Mouse (Mus musculus) heart, adult 2 months (tissue): Measurements from ENCODE around the gene Tm6sf2. TPM values are rescaled to one million over a fixed set of nuclear protein-coding genes. Genes with fewer than 3 reads are reported as not detected.
"Not testable (repeated sequence)": the region's sequence is repeated elsewhere in the genome, so short reads cannot be mapped to it uniquely, and the experiment has no call there.

Source experiments
- DNase-seq, 2 experiments: peaks; one replicate each; pipeline ENCODE4 v3.0.0; 2021
- H3K27ac ChIP-seq: fragments of 200-600 bp; 2 replicates; pipeline ENCODE4 v1.8.1; 2022
- H3K27me3 ChIP-seq: fragments of 200-500 bp; 2 replicates; pipeline ENCODE4 v1.6.1; 2012; ENCODE audit warnings: mild to moderate bottlenecking, low read length, inconsistent platforms, mixed read lengths; ENCODE audit not compliant: control insufficient read depth, insufficient read depth
- H3K36me3 ChIP-seq: fragments of 200-500 bp; 2 replicates; pipeline ENCODE4 v1.6.1; 2012; ENCODE audit warnings: low read length, inconsistent platforms; ENCODE audit not compliant: control insufficient read depth, insufficient read depth
- H3K4me1 ChIP-seq: fragments of 200-500 bp; 2 replicates; pipeline ENCODE4 v1.6.1; 2011; ENCODE audit warnings: low read length; ENCODE audit not compliant: control insufficient read depth, insufficient read depth
- H3K4me3 ChIP-seq: fragments of 200-600 bp; 2 replicates; pipeline ENCODE4 v1.8.1; 2022
- H3K79me2 ChIP-seq: fragments of 200-500 bp; replicated peaks from 2 replicates; pipeline ENCODE4 v1.6.1; 2012; ENCODE audit warnings: mild to moderate bottlenecking, inconsistent platforms, low read length, moderate library complexity, mixed read lengths; ENCODE audit not compliant: control insufficient read depth, insufficient read depth
- H3K9ac ChIP-seq: fragments of 200-500 bp; 2 replicates; pipeline ENCODE4 v1.6.1; 2012; ENCODE audit warnings: low read depth, mild to moderate bottlenecking, control low read depth, inconsistent platforms, low read length, mixed read lengths
- CTCF ChIP-seq: fragments of 200-600 bp; IDR thresholded peaks from 2 replicates; pipeline ENCODE4 v1.8.1; 2022; ENCODE audit warnings: antibody characterized with exemption, mild to moderate bottlenecking, moderate library complexity
- EP300 ChIP-seq: fragments of 200-500 bp; IDR thresholded peaks from 2 replicates; pipeline ENCODE4 v1.6.1; 2011; ENCODE audit warnings: low read depth, low read length, control low read depth; ENCODE audit not compliant: insufficient read depth
- POLR2A ChIP-seq: fragments of 200-500 bp; IDR thresholded peaks from 2 replicates; pipeline ENCODE4 v1.6.1; 2011; ENCODE audit warnings: mild to moderate bottlenecking, low read depth, low read length, control low read depth; ENCODE audit not compliant: insufficient read depth
- WGBS: fragments of 180-500 bp; shearing (Covaris S2); methylation state at CpG from one replicate; pipeline ENCODE4 v1.1.7; 2018; 5-methylcytosine and 5-hydroxymethylcytosine counted together
- intact Hi-C: fragments of 180-260 bp; cut with DNase I; formaldehyde crosslinking; loops from one replicate; pipeline ENCODE4 v1.15.1; 2025
- polyA plus RNA-seq: library from polyadenylated mRNA; depleted of rRNA; stranded (reverse); fragments of >200 nt; gene quantifications from 2 replicates; pipeline ENCODE4 v1.2.3, GENCODE M21; 2012
- total RNA-seq, 2 experiments: library from RNA; stranded (reverse); gene quantifications; 2 replicates each; pipeline ENCODE4 v1.2.3; 2021

The Tm6sf2 gene
- total and polyA plus RNA-seq, 3 experiments: 0.64 to 3.1 (median 0.94) TPM

GRCm38 (mm10) chr8:70042583-70043455 is 29.9 kb upstream of the Tm6sf2 start, which contains the start of the genes Mau2 and Sugp1:
Gene Mau2, minus strand, starts transcription at chr8:70042734.
Gene Sugp1, plus strand, starts transcription at chr8:70042813.
- WGBS: under 1% methylated on average over 65 of the region's 65 CpGs
- peak within 1 kb of the TSS; percentile 99 for H3K4me3 ChIP-seq
- peaks cover 11% of the 10 kb centered on the region for H3K4me1 ChIP-seq
- peak; percentile 97 for DNase-seq
- peaks cover 13% of the 10 kb centered on the region for H3K79me2 ChIP-seq
- TF ChIP-seq EP300 (no peak), POLR2A (peak; percentile 67)
- peak within 1 kb of the TSS; percentile 94 for H3K27ac ChIP-seq
- no peaks in the 10 kb centered on the region for H3K27me3 ChIP-seq
- peaks cover 9% of the 10 kb centered on the region for H3K36me3 ChIP-seq
- intact Hi-C loops: loop anchor here (2.0 to 5.0 kb wide), 2 partner anchors 36 to 96 kb away; partner anchors contain the start of genes Borcs8, Mef2b and Rfxank
- H3K9ac ChIP-seq: peak within 1 kb of the TSS; percentile 92

- no peak overlapping the region for H3K9ac ChIP-seq
- intact Hi-C loops: loop anchor here (2.0 to 5.0 kb wide), 2 partner anchors 37 to 95 kb away; partner anchors contain the start of genes Borcs8, Mef2b and Rfxank
- H3K4me3 ChIP-seq: no peak overlapping the region
Measured at GRCm38 (mm10) chr8:70043996-70044395, 28.7 kb upstream of the Tm6sf2 start.

GRCm38 (mm10) chr8:70049662-70050061 is 23.1 kb upstream of the Tm6sf2 start:
- Histone ChIP-seq H3K79me2 (0 out of 2 replicates have a peak, but pooled peaks cover 2% of the 10 kb centered on the region), H3K36me3 (no peaks in the 10 kb centered on the region), H3K27ac (no peak overlapping the region), H3K27me3 (no peaks in the 10 kb centered on the region), H3K4me3 (no peak overlapping the region), H3K9ac (no peak overlapping the region), H3K4me1 (no peaks in the 10 kb centered on the region)
- no peak for TF ChIP-seq CTCF
- TF ChIP-seq EP300: no peak
- no peak for DNase-seq
- intact Hi-C loops: no loop called here

More at GRCm38 (mm10) chr8:70043996-70044395, 28.7 kb upstream of the Tm6sf2 start:
- H3K27ac ChIP-seq: no peak overlapping the region
- H3K4me1 ChIP-seq: peaks cover 11% of the 10 kb centered on the region
- no peaks in the 10 kb centered on the region for H3K27me3 ChIP-seq
- TF ChIP-seq POLR2A (no peak), CTCF (no peak), EP300 (no peak)
- WGBS: 90% methylated on average over 5 of the region's 5 CpGs
- DNase-seq: no peak
- H3K79me2 ChIP-seq: peaks cover 15% of the 10 kb centered on the region
- H3K36me3 ChIP-seq: peaks cover 6% of the 10 kb centered on the region

GRCm38 (mm10) chr8:70050434-70050833 is 22.3 kb upstream of the Tm6sf2 start:
- H3K79me2 ChIP-seq, H3K36me3 ChIP-seq, H3K27me3 ChIP-seq, intact Hi-C loops, H3K9ac ChIP-seq, H3K4me3 ChIP-seq, H3K4me1 ChIP-seq, DNase-seq, H3K27ac ChIP-seq: not testable (repeated sequence)
- WGBS: 93% methylated on average over 5 of the region's 5 CpGs
- TF ChIP-seq CTCF: 0 out of 2 replicates have a peak, but pooled peaks have one; percentile 8

GRCm38 (mm10) chr8:70057721-70058120 is 15.0 kb upstream of the Tm6sf2 start:
- no peaks in the 10 kb centered on the region for H3K79me2 ChIP-seq
- no peaks in the 10 kb centered on the region for H3K36me3 ChIP-seq
- DNase-seq: no peak
- no peak overlapping the region for H3K27ac ChIP-seq
- intact Hi-C loops: no loop called here
- no peaks in the 10 kb centered on the region for H3K27me3 ChIP-seq
- no peak overlapping the region for H3K9ac ChIP-seq
- H3K4me1 ChIP-seq: no peaks in the 10 kb centered on the region
- no peak overlapping the region for H3K4me3 ChIP-seq
- no peak for TF ChIP-seq CTCF
- TF ChIP-seq POLR2A: no peak
- TF ChIP-seq EP300: no peak
- WGBS: 81% methylated on average over 1 of the region's 1 CpGs

- Histone ChIP-seq H3K27ac (no peak overlapping the region; the same call in 1 of the 2 replicates), H3K79me2 (no peaks in the 10 kb centered on the region), H3K36me3 (no peaks in the 10 kb centered on the region), H3K27me3 (no peaks in the 10 kb centered on the region), H3K9ac (no peak overlapping the region), H3K4me1 (peaks cover 2% of the 10 kb centered on the region; the same call in 1 of the 2 replicates), H3K4me3 (no peak overlapping the region)
- intact Hi-C loops: no loop called here
- no peak for DNase-seq
- 71% methylated on average over 2 of the region's 2 CpGs for WGBS
- TF ChIP-seq CTCF: no peak
- no peak for TF ChIP-seq POLR2A
- TF ChIP-seq EP300: no peak
Measured at GRCm38 (mm10) chr8:70071836-70072440, 786 bp upstream of the Tm6sf2 start.
